Mouse (Mus musculus) heart, embryonic 13.5 days (tissue): ENCODE results near the gene C530025M09Rik. TPM values are rescaled to one million over a fixed set of nuclear protein-coding genes. Genes with fewer than 3 reads are reported as not detected.

Experiments used
- ATAC-seq: fragments of 200-750 bp; cut with Nextera tagmentation; 2 replicates; pipeline ENCODE4 v1.8.0; 2017; ENCODE audit warnings: moderate TSS enrichment; ENCODE audit not compliant: insufficient number of reproducible peaks, low FRiP score, low TSS enrichment; ENCODE audit errors: extremely low read depth
- H3K27ac ChIP-seq: fragments of 300-500 bp; sonication (generic); replicated peaks from 2 replicates; pipeline ENCODE4 v1.5.1; 2015; ENCODE audit warnings: moderate library complexity, mild to moderate bottlenecking, inconsistent platforms
- H3K27me3 ChIP-seq: fragments of 300-500 bp; sonication (generic); replicated peaks from 2 replicates; pipeline ENCODE4 v1.6.1; 2015; ENCODE audit warnings: mild to moderate bottlenecking, inconsistent platforms
- H3K36me3 ChIP-seq: fragments of 300-500 bp; sonication (generic); 2 replicates; pipeline ENCODE4 v1.6.1; 2015; ENCODE audit warnings: mild to moderate bottlenecking, inconsistent platforms
- H3K4me1 ChIP-seq: fragments of 300-500 bp; sonication (generic); 2 replicates; pipeline ENCODE4 v1.6.1; 2015; ENCODE audit warnings: inconsistent platforms
- H3K4me2 ChIP-seq: fragments of 300-500 bp; sonication (generic); 2 replicates; pipeline ENCODE4 v1.6.1; 2015; ENCODE audit warnings: inconsistent platforms, mild to moderate bottlenecking, moderate library complexity
- H3K4me3 ChIP-seq: fragments of 300-500 bp; sonication (generic); 2 replicates; pipeline ENCODE4 v1.5.1; 2015; ENCODE audit warnings: moderate library complexity, mild to moderate bottlenecking, inconsistent platforms
- H3K9ac ChIP-seq: fragments of 300-500 bp; sonication (generic); 2 replicates; pipeline ENCODE4 v1.6.1; 2015; ENCODE audit warnings: inconsistent platforms, mild to moderate bottlenecking, moderate library complexity
- H3K9me3 ChIP-seq: fragments of 300-500 bp; sonication (generic); 2 replicates; pipeline ENCODE4 v1.6.1; 2016; ENCODE audit warnings: inconsistent platforms
- WGBS: fragments of 180-500 bp; shearing (Covaris S2); methylation state at CpG from one replicate; pipeline ENCODE4 v1.1.7; 2015; ENCODE audit warnings: mixed read lengths; 5-methylcytosine and 5-hydroxymethylcytosine counted together
- polyA plus RNA-seq: library from polyadenylated mRNA; unstranded; fragments of >200 nt; fragmentation: Nextera tagmentation; extraction: Ambion mirVana; gene quantifications from 2 replicates; pipeline ENCODE4 v1.2.1, GENCODE M21; 2015

Gene C530025M09Rik
- polyA plus RNA-seq, 1 experiment from 2014 or later, result 0.31 TPM

DNA sequence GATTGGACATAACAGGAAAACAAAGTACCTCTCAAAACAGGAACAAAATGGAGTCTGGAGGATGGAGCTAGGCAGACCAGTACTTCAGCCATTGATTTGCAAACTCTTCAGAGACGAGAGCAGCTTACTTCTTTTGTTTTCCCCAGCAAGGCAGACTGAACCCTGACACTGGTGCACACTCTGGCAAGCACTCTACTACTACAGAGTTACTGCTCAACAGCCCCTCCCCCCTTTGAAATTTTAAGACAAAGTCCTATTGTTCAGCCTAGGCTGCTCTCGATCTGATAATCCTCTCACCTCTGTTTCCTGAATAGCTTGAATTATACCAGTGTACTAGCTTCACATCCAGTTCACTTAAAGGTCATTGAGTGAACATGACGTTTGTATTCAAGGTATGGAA is 32.4 kb downstream of the C530025M09Rik start:
- WGBS, result 25% methylated on average over 3 of the region's 3 CpGs
- H3K9ac ChIP-seq, result no peak overlapping the region
- no peak overlapping the region for H3K4me3 ChIP-seq
- no peaks in the 10 kb centered on the region for H3K27me3 ChIP-seq
- no peaks in the 10 kb centered on the region for H3K36me3 ChIP-seq
- H3K27ac ChIP-seq, result no peak overlapping the region
- no peak for ATAC-seq
- H3K4me1 ChIP-seq, result peaks cover 3% of the 10 kb centered on the region; the same call in 1 of the 2 replicates
- no peak overlapping the region for H3K4me2 ChIP-seq
- H3K9me3 ChIP-seq, result no peaks in the 10 kb centered on the region

Other genes with a start within 250 kb of the C530025M09Rik start
- 4.0 and 4.2 TPM in 2 replicates for gene Syndig1, start 2.0 kb downstream of the C530025M09Rik start, polyA plus RNA-seq